In genomic region chr2:139891405-139892089, GRCm38 (mm10) we compare ENCODE assay signal across 17 mouse cellular contexts.
DNase-seq lines count a peak whose midpoint lies in the region; TF ChIP-seq lines count a peak whose summit lies in the region.
"Had no signal": no experiment of that assay in that cellular context is flagged by ENCODE, and none has a peak within 500 bp of the region (broad histone marks: within the 10 kb centered on the region; RNA-seq: fewer than 3 reads in every experiment).

No protein-coding gene starts in this region.

- TF ChIP-seq POLR2A in MEL (IDR thresholded peaks at IDR 0.05; ENCODE audit: control insufficient read depth in 1 of 2, insufficient read depth in 1 of 2, low read depth in 1 of 2, low read length in 2 of 2, poor library complexity in 1 of 2), result no peak
- no peak for TF ChIP-seq POLR2A in embryonic fibroblast, embryonic 13.5 days (IDR thresholded peaks at IDR 0.05; ENCODE audit: low read depth, low read length)

- DNase-seq in 3T3-L1 (ENCODE audit: low read depth, low spot score) (peak; percentile 12), MEL (ENCODE audit: low read depth, low spot score) (peak; percentile 2)
- peak; percentile 46 for DNase-seq in lung, postnatal 10 days
- no peak for DNase-seq in embryonic facial prominence, embryonic 10.5 days (ENCODE audit: low spot score)
- no peak for DNase-seq in right cerebral cortex, adult 2 months (ENCODE audit: low spot score in 2 of 2)
- DNase-seq in heart, embryonic 10.5 days (ENCODE audit: low spot score), result no peak
- DNase-seq: cerebellum, adult 9-10 months; kidney, adult 18-20 months; midbrain, embryonic 14.5 days; thymus, postnatal 25 days had no signal

- H3K4me3 ChIP-seq in MEL (ENCODE audit: control insufficient read depth in 1 of 2, insufficient read depth in 1 of 2, low read depth in 2 of 2, low read length in 2 of 2), result no peak overlapping the region
- H3K4me3 ChIP-seq in embryonic fibroblast, embryonic 13.5 days (ENCODE audit: insufficient read depth, low read length), result no peak overlapping the region
- no peak overlapping the region for H3K4me3 ChIP-seq in embryonic facial prominence, embryonic 10.5 days
- no peak overlapping the region for H3K4me3 ChIP-seq in heart, embryonic 10.5 days
- H3K4me3 ChIP-seq: embryonic facial prominence, embryonic 12.5 days; heart, embryonic 13.5 days; limb, embryonic 12.5 days; neural tube, embryonic 15.5 days had no signal

- no peaks in the 10 kb centered on the region for H3K79me2 ChIP-seq in MEL (ENCODE audit: control insufficient read depth, insufficient read depth, low read length, poor library complexity)

- no peak for TF ChIP-seq CTCF in MEL (IDR thresholded peaks at IDR 0.05 in 2 of 3, conservative IDR thresholded peaks at IDR 0.05 in 1 of 3; ENCODE audit: control insufficient read depth in 1 of 3, insufficient read depth in 1 of 3, low read depth in 2 of 3, low read length in 3 of 3, poor library complexity in 1 of 3, severe bottlenecking in 1 of 3)
- TF ChIP-seq CTCF in embryonic fibroblast, embryonic 13.5 days (IDR thresholded peaks at IDR 0.05; ENCODE audit: borderline replicate concordance, insufficient read depth, low read length), result no peak

- no peaks in the 10 kb centered on the region; a peak in 2 of 4 replicates for H3K36me3 ChIP-seq in MEL (ENCODE audit: control insufficient read depth in 1 of 2, insufficient read depth in 2 of 2, low read length in 2 of 2)
- H3K36me3 ChIP-seq in embryonic facial prominence, embryonic 10.5 days (replicated peaks), result no peaks in the 10 kb centered on the region
- H3K36me3 ChIP-seq in heart, embryonic 10.5 days, result no peaks in the 10 kb centered on the region
- H3K36me3 ChIP-seq: embryonic facial prominence, embryonic 12.5 days; heart, embryonic 13.5 days; limb, embryonic 12.5 days; neural tube, embryonic 15.5 days had no signal

- no peak overlapping the region for H3K27ac ChIP-seq in MEL (ENCODE audit: control insufficient read depth, low read depth, low read length)
- H3K27ac ChIP-seq in embryonic fibroblast, embryonic 13.5 days (ENCODE audit: insufficient read depth, low read length), result peak overlapping the region; percentile 65
- H3K27ac ChIP-seq in embryonic facial prominence, embryonic 10.5 days (replicated peaks), result no peak overlapping the region
- no peak overlapping the region for H3K27ac ChIP-seq in heart, embryonic 10.5 days
- H3K27ac ChIP-seq: embryonic facial prominence, embryonic 12.5 days; heart, embryonic 13.5 days; kidney, postnatal 0 days; limb, embryonic 12.5 days; liver, embryonic 14.5 days; neural tube, embryonic 15.5 days had no signal

- no peaks in the 10 kb centered on the region for H3K27me3 ChIP-seq in MEL (ENCODE audit: control insufficient read depth in 1 of 2, insufficient read depth in 2 of 2, low read length in 2 of 2)
- H3K27me3 ChIP-seq in embryonic facial prominence, embryonic 10.5 days (replicated peaks; ENCODE audit: low read depth, poor library complexity, severe bottlenecking), result no peaks in the 10 kb centered on the region
- no peaks in the 10 kb centered on the region for H3K27me3 ChIP-seq in heart, embryonic 10.5 days (ENCODE audit: insufficient read depth, poor library complexity, severe bottlenecking)
- H3K27me3 ChIP-seq: embryonic facial prominence, embryonic 12.5 days; heart, embryonic 13.5 days; limb, embryonic 12.5 days; neural tube, embryonic 15.5 days had no signal

- H3K4me1 ChIP-seq in MEL (ENCODE audit: control insufficient read depth in 1 of 2, insufficient read depth in 2 of 2, low read length in 2 of 2), result no peaks in the 10 kb centered on the region
- H3K4me1 ChIP-seq in embryonic fibroblast, embryonic 13.5 days (ENCODE audit: control insufficient read depth, insufficient read depth, low read length), result no peaks in the 10 kb centered on the region
- no peaks in the 10 kb centered on the region for H3K4me1 ChIP-seq in embryonic facial prominence, embryonic 10.5 days
- H3K4me1 ChIP-seq in heart, embryonic 10.5 days, result peaks cover 6% of the 10 kb centered on the region; the same call in 1 of the 2 replicates
- H3K4me1 ChIP-seq: embryonic facial prominence, embryonic 12.5 days; heart, embryonic 13.5 days; limb, embryonic 12.5 days; neural tube, embryonic 15.5 days had no signal

- TF ChIP-seq EP300 in MEL (IDR thresholded peaks at IDR 0.05; ENCODE audit: low read depth in 1 of 2, low read length in 2 of 2), result no peak

- H3K9me3 ChIP-seq in MEL (replicated peaks; ENCODE audit: insufficient read depth, low read length), result no peaks in the 10 kb centered on the region
- no peaks in the 10 kb centered on the region for H3K9me3 ChIP-seq in embryonic facial prominence, embryonic 10.5 days
- no peaks in the 10 kb centered on the region for H3K9me3 ChIP-seq in heart, embryonic 10.5 days
- H3K9me3 ChIP-seq: embryonic facial prominence, embryonic 12.5 days; heart, embryonic 13.5 days; limb, embryonic 12.5 days; neural tube, embryonic 15.5 days had no signal

- no peak overlapping the region for H3K9ac ChIP-seq in MEL (ENCODE audit: control insufficient read depth, low read depth, low read length, poor library complexity, severe bottlenecking)
- H3K9ac ChIP-seq: embryonic facial prominence, embryonic 12.5 days; heart, embryonic 13.5 days; limb, embryonic 12.5 days; liver, embryonic 14.5 days; neural tube, embryonic 15.5 days had no signal

- no peak for TF ChIP-seq RAD21 in MEL (IDR thresholded peaks at IDR 0.05; ENCODE audit: low read depth, low read length)

TF ChIP-seq in MEL, 35 proteins besides CTCF, POLR2A, EP300 and RAD21:
- no peak for TF ChIP-seq POLR2AphosphoS2 (IDR thresholded peaks at IDR 0.05; ENCODE audit: low read length)

Comparison
In these comparisons a context has a peak if more than half of its experiments do, and no peak if none do; other contexts are left out.
1. DNase-seq: peak in 3T3-L1 (single experiment), MEL (single experiment) and lung, postnatal 10 days (single experiment); none in embryonic facial prominence, embryonic 10.5 days (single experiment), right cerebral cortex, adult 2 months (0 of 2) and heart, embryonic 10.5 days (single experiment).